Mouse (Mus musculus) heart, embryonic 13.5 days (tissue): ENCODE results near the gene Pcif1. TPM values are rescaled to one million over a fixed set of nuclear protein-coding genes. Genes with fewer than 3 reads are reported as not detected.
"Not testable (repeated sequence)": the region's sequence is repeated elsewhere in the genome, so short reads cannot be mapped to it uniquely, and the experiment has no call there.

Source experiments
- ATAC-seq: fragments of 200-750 bp; cut with Nextera tagmentation; 2 replicates; pipeline ENCODE4 v1.8.0; 2017; ENCODE audit warnings: moderate TSS enrichment; ENCODE audit not compliant: insufficient number of reproducible peaks, low FRiP score, low TSS enrichment; ENCODE audit errors: extremely low read depth
- H3K27ac ChIP-seq: fragments of 300-500 bp; sonication (generic); replicated peaks from 2 replicates; pipeline ENCODE4 v1.5.1; 2015; ENCODE audit warnings: moderate library complexity, mild to moderate bottlenecking, inconsistent platforms
- H3K27me3 ChIP-seq: fragments of 300-500 bp; sonication (generic); replicated peaks from 2 replicates; pipeline ENCODE4 v1.6.1; 2015; ENCODE audit warnings: mild to moderate bottlenecking, inconsistent platforms
- H3K36me3 ChIP-seq: fragments of 300-500 bp; sonication (generic); 2 replicates; pipeline ENCODE4 v1.6.1; 2015; ENCODE audit warnings: mild to moderate bottlenecking, inconsistent platforms
- H3K4me1 ChIP-seq: fragments of 300-500 bp; sonication (generic); 2 replicates; pipeline ENCODE4 v1.6.1; 2015; ENCODE audit warnings: inconsistent platforms
- H3K4me2 ChIP-seq: fragments of 300-500 bp; sonication (generic); 2 replicates; pipeline ENCODE4 v1.6.1; 2015; ENCODE audit warnings: inconsistent platforms, mild to moderate bottlenecking, moderate library complexity
- H3K4me3 ChIP-seq: fragments of 300-500 bp; sonication (generic); 2 replicates; pipeline ENCODE4 v1.5.1; 2015; ENCODE audit warnings: moderate library complexity, mild to moderate bottlenecking, inconsistent platforms
- H3K9ac ChIP-seq: fragments of 300-500 bp; sonication (generic); 2 replicates; pipeline ENCODE4 v1.6.1; 2015; ENCODE audit warnings: inconsistent platforms, mild to moderate bottlenecking, moderate library complexity
- H3K9me3 ChIP-seq: fragments of 300-500 bp; sonication (generic); 2 replicates; pipeline ENCODE4 v1.6.1; 2016; ENCODE audit warnings: inconsistent platforms
- WGBS: fragments of 180-500 bp; shearing (Covaris S2); methylation state at CpG from one replicate; pipeline ENCODE4 v1.1.7; 2015; ENCODE audit warnings: mixed read lengths; 5-methylcytosine and 5-hydroxymethylcytosine counted together
- polyA plus RNA-seq: library from polyadenylated mRNA; unstranded; fragments of >200 nt; fragmentation: Nextera tagmentation; extraction: Ambion mirVana; gene quantifications from 2 replicates; pipeline ENCODE4 v1.2.1, GENCODE M21; 2015

Pcif1 gene
- 56.0 and 63.1 TPM in 2 replicates for polyA plus RNA-seq

- Histone ChIP-seq H3K4me1 (peaks cover 34% of the 10 kb centered on the region), H3K4me3 (peak within 1 kb of the TSS; percentile 94), H3K9ac (peak within 1 kb of the TSS; percentile 100), H3K36me3 (peaks cover 24% of the 10 kb centered on the region), H3K4me2 (peak within 1 kb of the TSS; percentile 79), H3K9me3 (no peaks in the 10 kb centered on the region), H3K27me3 (no peaks in the 10 kb centered on the region), H3K27ac (peak within 1 kb of the TSS; percentile 100)
- peak; percentile 78 for ATAC-seq
- under 1% methylated on average over 38 of the region's 40 CpGs for WGBS
Observed at GRCm38 (mm10) chr2:164879228-164879567, at the start of gene Pcif1. Gene Pcif1 (plus strand): TSS chr2:164879304.

GRCm38 (mm10) chr2:164831029-164831428, 48.1 kb upstream of the Pcif1 start:
- H3K36me3 ChIP-seq, result peaks cover 50% of the 10 kb centered on the region
- peak overlapping the region; percentile 4 for H3K9ac ChIP-seq

GRCm38 (mm10) chr2:164832032-164832747, 46.9 kb upstream of the Pcif1 start:
- no peak for ATAC-seq
- Histone ChIP-seq H3K9me3 (no peaks in the 10 kb centered on the region), H3K4me1 (peaks cover 31% of the 10 kb centered on the region), H3K27ac (peak overlapping the region; percentile 99), H3K4me3 (peak overlapping the region; percentile 81), H3K9ac (peak overlapping the region; percentile 94), H3K27me3 (no peaks in the 10 kb centered on the region), H3K36me3 (peaks cover 49% of the 10 kb centered on the region), H3K4me2 (peak overlapping the region; percentile 98)
- 54% methylated on average over 16 of the region's 16 CpGs for WGBS

More at GRCm38 (mm10) chr2:164831029-164831428, 48.1 kb upstream of the Pcif1 start:
- peaks cover 31% of the 10 kb centered on the region for H3K4me1 ChIP-seq
- H3K9me3 ChIP-seq, result no peaks in the 10 kb centered on the region
- H3K4me3 ChIP-seq, result no peak overlapping the region
- no peak overlapping the region for H3K27ac ChIP-seq
- WGBS, result 84% methylated on average over 10 of the region's 10 CpGs
- ATAC-seq, result no peak
- 0 out of 2 replicates have a peak overlapping the region, but pooled peaks have one; percentile 98 for H3K4me2 ChIP-seq
- no peaks in the 10 kb centered on the region for H3K27me3 ChIP-seq

GRCm38 (mm10) chr2:164832748-164833301, 46.3 kb upstream of the Pcif1 start, which contains the start of gene Ctsa:
Gene Ctsa (plus strand): TSS chr2:164832873.
- under 1% methylated on average over 35 of the region's 35 CpGs for WGBS
- Histone ChIP-seq H3K27ac (peak within 1 kb of the TSS; percentile 99), H3K4me3 (peak within 1 kb of the TSS; percentile 81), H3K4me1 (peaks cover 31% of the 10 kb centered on the region), H3K9ac (peak within 1 kb of the TSS; percentile 94), H3K27me3 (no peaks in the 10 kb centered on the region), H3K4me2 (peak within 1 kb of the TSS; percentile 98), H3K36me3 (peaks cover 49% of the 10 kb centered on the region), H3K9me3 (no peaks in the 10 kb centered on the region)
- ATAC-seq, result peak; percentile 52; the same call in 1 of the 2 replicates

- 0% methylated on average over 31 of the region's 31 CpGs for whole genome bisulfite sequencing
- ATAC-seq, result peak; percentile 71
- Histone ChIP-seq H3K4me1 (peaks cover 31% of the 10 kb centered on the region), H3K27me3 (no peaks in the 10 kb centered on the region), H3K36me3 (peaks cover 49% of the 10 kb centered on the region), H3K9me3 (no peaks in the 10 kb centered on the region), H3K9ac (peak within 1 kb of the TSS; percentile 94), H3K27ac (peak within 1 kb of the TSS; percentile 99), H3K4me2 (peak within 1 kb of the TSS; percentile 98), H3K4me3 (peak within 1 kb of the TSS; percentile 81)
Observed at GRCm38 (mm10) chr2:164833314-164833959, 45.7 kb upstream of the Pcif1 start, which contains the start of gene Neurl2. Gene Neurl2 (minus strand): TSS chr2:164833456.

- no peak for ATAC-seq
- peak overlapping the region; percentile 81 for H3K4me3 ChIP-seq
- peak overlapping the region; percentile 98 for H3K4me2 ChIP-seq
- peaks cover 31% of the 10 kb centered on the region for H3K4me1 ChIP-seq
- H3K36me3 ChIP-seq, result peaks cover 49% of the 10 kb centered on the region
- 40% methylated on average over 8 of the region's 8 CpGs for WGBS
- H3K9ac ChIP-seq, result peak overlapping the region; percentile 94
- no peaks in the 10 kb centered on the region for H3K9me3 ChIP-seq
- no peaks in the 10 kb centered on the region for H3K27me3 ChIP-seq
- H3K27ac ChIP-seq, result peak overlapping the region; percentile 99
Observed at GRCm38 (mm10) chr2:164834531-164834930, 44.6 kb upstream of the Pcif1 start.

- Histone ChIP-seq H3K9me3 (no peaks in the 10 kb centered on the region), H3K4me3 (peak overlapping the region; percentile 81), H3K4me1 (peaks cover 31% of the 10 kb centered on the region), H3K4me2 (peak overlapping the region; percentile 98), H3K9ac (peak overlapping the region; percentile 94; the same call in 1 of the 2 replicates), H3K27ac (no peak overlapping the region), H3K27me3 (no peaks in the 10 kb centered on the region), H3K36me3 (peaks cover 51% of the 10 kb centered on the region)
- no peak for ATAC-seq
- WGBS, result 87% methylated on average over 4 of the region's 4 CpGs
Observed at GRCm38 (mm10) chr2:164835164-164835563, 43.9 kb upstream of the Pcif1 start.

- H3K4me2 ChIP-seq, result no peak overlapping the region
- WGBS, result 50% methylated on average over 3 of the region's 3 CpGs
Observed at GRCm38 (mm10) chr2:164845782-164846181, 33.3 kb upstream of the Pcif1 start.

GRCm38 (mm10) chr2:164850061-164850460, 29.0 kb upstream of the Pcif1 start:
- no peak for ATAC-seq
- WGBS, result 74% methylated on average over 8 of the region's 8 CpGs
- no peak overlapping the region for H3K9ac ChIP-seq

More at GRCm38 (mm10) chr2:164845782-164846181, 33.3 kb upstream of the Pcif1 start:
- Histone ChIP-seq H3K4me3 (no peak overlapping the region), H3K27ac (no peak overlapping the region), H3K9me3 (no peaks in the 10 kb centered on the region), H3K9ac (no peak overlapping the region), H3K36me3 (peaks cover 4% of the 10 kb centered on the region; the same call in 1 of the 2 replicates), H3K4me1 (no peaks in the 10 kb centered on the region), H3K27me3 (no peaks in the 10 kb centered on the region)
- no peak for ATAC-seq

GRCm38 (mm10) chr2:164855572-164855971, 23.5 kb upstream of the Pcif1 start:
- H3K27ac ChIP-seq, ATAC-seq, H3K36me3 ChIP-seq, H3K9ac ChIP-seq, H3K9me3 ChIP-seq: not testable (repeated sequence)
- H3K4me3 ChIP-seq, result peak overlapping the region; percentile 64; the same call in 1 of the 2 replicates
- peaks cover 81% of the 10 kb centered on the region for H3K27me3 ChIP-seq
- WGBS, result 81% methylated on average over 5 of the region's 5 CpGs
- 0 out of 2 replicates have a peak overlapping the region, but pooled peaks have one; percentile 97 for H3K4me2 ChIP-seq
- H3K4me1 ChIP-seq, result peaks cover 19% of the 10 kb centered on the region

More at GRCm38 (mm10) chr2:164850061-164850460, 29.0 kb upstream of the Pcif1 start:
- Histone ChIP-seq H3K4me2 (no peak overlapping the region), H3K27me3 (peaks cover 34% of the 10 kb centered on the region), H3K36me3 (no peaks in the 10 kb centered on the region), H3K4me3 (no peak overlapping the region), H3K27ac (no peak overlapping the region), H3K4me1 (no peaks in the 10 kb centered on the region), H3K9me3 (no peaks in the 10 kb centered on the region)
